Mouse (Mus musculus) frontal cortex, postnatal 10 days (tissue): ENCODE data around the gene Slc11a2.

Experiments used
- DNase-seq, 2 experiments: peaks; one replicate each; pipeline ENCODE4 v3.0.0; 2022; ENCODE audit warnings: low spot score in 2 of 2, mixed read lengths in 1 of 2

The Slc11a2 gene

DNA sequence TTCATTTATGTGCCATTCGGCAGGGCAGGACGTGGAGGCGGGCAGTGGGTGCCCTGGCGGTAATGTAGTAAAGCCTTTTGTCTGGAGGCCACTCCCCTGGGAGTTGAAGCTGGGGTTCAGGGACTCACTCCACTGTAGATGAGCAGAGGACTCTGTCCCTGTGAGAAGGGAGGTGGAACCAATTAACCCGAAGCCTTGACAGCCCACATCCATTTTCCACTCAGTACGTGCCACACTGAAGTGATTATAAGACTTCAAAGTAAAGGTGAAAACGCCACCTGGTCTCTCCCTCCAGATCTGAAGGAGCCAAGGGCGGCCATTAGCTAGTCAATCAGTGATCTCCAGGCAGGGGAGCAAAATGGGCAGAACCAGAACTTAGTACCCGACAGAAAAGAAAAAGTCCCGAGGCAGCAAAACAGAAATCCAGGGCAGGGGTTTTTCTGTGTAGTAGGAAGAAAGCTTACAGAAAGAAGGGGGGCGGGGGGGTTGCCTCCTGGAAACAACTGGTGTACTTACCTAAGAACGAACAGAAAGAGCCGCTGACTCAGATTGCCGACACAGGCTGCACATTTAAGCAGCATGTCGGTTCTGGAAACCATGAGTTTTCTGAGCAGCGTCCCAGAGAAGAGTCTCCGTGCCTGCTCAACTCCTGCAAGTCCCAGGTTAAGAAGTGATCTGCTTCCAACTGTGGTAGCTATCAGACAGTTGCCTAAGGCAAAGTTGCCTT lies at the start of gene Slc11a2:
Gene Slc11a2, minus strand, starts transcription at position 677 of the 727 bp plus-strand sequence.
- no peak for DNase-seq

- DNase-seq = no peak
Observed at GRCm38 (mm10) chr15:100473926-100474503, 49.1 kb upstream of the Slc11a2 start.

DNA sequence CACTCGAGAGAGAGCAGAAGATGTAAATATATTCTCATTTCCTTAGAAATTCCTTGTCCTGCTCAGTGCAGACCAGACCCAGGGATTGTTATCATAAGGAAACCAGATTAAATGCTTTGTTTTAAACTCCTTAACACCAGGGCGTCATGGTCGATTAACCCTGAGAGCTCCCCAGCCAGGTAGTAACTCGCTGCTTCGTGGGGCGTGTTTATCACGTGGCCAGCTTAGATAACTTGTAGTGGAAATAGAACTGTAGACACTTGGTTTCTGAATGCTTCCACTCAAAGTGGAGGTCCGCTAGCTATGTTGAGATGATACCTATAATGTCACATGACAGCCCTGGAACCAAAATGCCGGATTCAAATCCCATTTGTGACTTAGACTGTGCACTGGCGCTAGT lies 45.2 kb upstream of the Slc11a2 start:
- no peak for DNase-seq

GRCm38 (mm10) chr15:100469189-100469545 lies 44.3 kb upstream of the Slc11a2 start:
- DNase-seq = no peak

DNA sequence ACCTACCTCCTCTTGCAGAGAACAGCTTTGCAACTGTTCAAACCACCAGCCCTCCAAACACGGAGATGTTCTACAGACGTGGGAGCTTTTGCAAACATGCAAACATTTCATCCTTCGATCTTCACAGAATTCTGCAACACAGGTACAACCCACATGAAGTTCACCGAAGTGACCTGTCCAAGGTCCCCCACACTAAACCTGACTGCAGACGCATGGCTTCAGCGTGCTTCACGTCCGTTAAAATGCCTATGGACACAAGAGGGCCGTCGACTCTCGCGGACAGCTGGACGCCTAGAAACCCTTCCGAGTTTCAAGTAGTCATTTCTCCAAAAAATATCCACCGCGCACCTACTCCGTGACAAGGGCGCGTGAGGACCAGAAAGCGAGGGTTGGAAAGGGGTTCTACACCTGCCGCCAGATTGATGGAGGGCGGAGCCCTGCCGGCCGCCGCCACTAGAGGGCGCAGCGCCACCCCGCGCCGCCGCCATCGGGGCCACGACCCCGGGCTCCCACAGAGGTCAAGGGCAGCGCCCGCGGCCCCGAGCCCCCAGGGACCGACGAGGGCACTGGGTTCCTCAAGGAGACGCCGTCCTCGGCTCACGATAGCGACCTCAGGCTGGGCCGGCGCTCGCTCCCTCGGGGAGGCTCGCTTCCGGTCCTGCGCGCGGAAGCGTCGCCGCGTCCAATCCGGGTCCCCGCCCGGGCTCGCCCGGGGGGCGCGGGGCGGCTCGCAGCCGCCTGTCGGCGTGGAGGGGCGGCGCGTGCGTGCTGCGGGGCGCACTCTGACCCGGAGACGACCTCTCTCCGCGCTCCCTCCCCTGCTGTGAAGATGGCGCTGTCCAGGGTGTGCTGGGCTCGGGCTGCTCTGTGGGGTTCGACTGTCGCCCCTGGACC lies 43.7 kb upstream of the Slc11a2 start, which contains the start of gene Letmd1:
Gene Letmd1, plus strand, starts transcription at position 729 of the 894 bp plus-strand sequence.
- DNase-seq = peak; percentile 85 to 89

GRCm38 (mm10) chr15:100467738-100468137 lies 42.9 kb upstream of the Slc11a2 start:
- no peak for DNase-seq

DNA sequence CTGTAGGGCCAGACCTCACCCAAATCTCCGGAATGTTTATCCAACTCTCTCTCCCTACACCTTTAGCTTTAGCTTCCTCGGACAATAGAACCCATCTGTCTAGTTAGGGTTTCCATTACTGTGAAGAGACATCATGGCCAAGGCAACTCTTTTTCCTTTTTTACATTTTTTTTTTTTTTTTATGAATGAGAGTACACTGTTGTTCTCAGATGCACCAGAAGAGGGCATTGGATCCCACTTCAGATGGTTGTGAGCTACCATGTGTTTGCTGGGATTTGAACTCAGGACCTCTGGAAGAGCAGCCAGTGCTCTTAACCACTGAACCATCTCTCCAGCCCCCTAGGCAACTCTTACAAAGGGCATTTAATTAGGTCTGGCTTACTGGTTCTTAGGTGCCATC lies 40.6 kb upstream of the Slc11a2 start:
- no peak for DNase-seq

DNA sequence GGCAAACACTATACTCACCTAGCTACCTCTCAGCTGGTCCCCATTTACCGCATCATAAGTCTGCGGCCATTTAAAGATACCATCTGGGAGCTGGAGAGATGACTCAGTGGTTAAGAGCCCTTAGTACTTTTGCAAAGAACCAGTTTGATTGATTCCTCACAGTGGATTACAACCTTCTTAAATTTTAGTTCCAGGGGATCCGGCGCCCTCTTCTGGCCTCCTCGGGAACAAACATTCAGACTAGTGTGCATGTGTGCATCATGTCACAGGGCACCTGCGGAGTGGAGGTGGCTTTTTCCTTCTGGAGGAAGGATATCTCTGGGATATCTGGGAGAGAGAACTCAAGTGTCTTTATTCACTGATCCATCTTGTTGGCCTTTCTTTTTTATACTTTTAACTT lies 38.8 kb upstream of the Slc11a2 start:
- peak in 1 of 2 experiments; percentile 60 for DNase-seq

DNA sequence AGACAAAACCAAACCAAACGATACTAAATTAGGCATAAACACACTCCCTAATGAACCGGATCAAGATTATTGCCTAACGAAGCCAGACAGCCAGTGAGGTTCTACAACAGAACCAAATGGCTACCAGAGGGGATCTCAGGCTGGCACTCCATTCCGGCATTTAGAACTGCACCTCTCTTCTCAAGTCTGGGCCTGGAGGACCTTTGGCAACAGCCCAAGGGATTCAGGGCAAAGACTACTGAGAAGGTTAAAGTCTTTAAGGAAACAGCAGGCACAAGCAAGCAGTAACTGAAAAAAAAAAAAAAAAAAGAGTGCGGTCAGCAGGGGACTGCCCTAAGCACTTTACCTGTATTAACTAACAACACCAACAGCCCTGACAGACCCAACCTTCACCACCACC lies 37.2 kb upstream of the Slc11a2 start:
- no peak for DNase-seq

DNA sequence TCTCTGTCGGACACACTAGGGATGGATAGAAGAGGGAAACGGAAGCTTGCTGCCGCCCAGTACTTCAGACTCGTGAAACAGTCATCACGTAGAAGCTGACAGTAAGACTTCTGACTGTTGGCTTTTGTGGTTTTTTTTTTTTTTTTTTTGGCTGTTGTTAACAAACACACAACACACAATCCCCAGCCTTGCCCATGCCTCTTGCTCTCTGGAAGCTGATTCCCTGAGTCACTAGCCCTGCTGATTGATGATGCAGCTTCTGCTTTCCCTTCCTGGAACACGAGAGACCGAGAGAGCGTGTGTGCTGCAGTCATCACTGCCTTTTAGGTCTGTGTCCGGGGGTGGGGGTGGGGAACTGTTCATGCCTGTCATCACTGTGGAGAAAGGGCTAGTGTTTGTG lies 36.8 kb upstream of the Slc11a2 start:
- DNase-seq = no peak

DNA sequence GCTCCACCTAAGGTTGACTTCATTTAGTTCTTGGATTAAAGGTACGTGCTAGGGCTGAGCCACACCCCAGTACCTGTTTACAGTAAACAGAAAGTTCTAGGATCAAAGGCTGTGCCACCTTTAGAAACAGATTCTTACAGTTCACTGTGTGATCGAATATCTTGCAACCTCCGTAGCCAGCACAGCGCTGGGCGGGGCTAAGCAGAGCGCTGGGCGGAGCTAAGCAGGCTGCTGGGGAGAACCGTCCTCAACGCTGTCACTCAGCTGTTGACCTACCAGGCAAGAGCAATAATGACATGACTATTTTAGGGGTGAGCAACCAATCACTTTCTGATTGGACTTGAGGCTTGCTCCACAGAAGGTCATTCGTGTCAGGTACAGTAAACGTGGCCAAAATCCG lies 36.1 kb upstream of the Slc11a2 start:
- DNase-seq = no peak

GRCm38 (mm10) chr15:100458055-100458454 lies 33.2 kb upstream of the Slc11a2 start:
- no peak for DNase-seq

- peak in 1 of 2 experiments; percentile 55 for DNase-seq
Observed at GRCm38 (mm10) chr15:100457340-100457739, 32.5 kb upstream of the Slc11a2 start.

- DNase-seq = no peak
Observed at GRCm38 (mm10) chr15:100456356-100456991, 31.6 kb upstream of the Slc11a2 start.

DNA sequence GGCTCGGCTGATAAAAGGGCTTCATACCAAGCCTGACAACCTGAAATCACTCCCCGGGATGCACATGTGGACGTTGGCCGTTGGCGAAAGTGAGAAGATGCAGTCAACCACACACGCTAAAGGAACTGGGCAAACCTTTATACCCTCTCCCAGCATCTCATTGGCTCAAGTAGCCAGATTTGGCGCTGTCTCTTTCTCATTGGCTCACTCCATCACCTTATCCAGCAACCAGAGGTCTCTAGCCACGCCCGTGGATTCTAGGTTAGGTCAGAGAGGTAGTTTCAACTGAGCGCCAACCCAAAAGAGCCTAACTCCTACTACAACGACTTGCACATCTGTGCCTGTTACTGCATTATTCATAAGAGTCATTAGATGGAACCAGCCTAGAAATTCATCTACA lies 27.6 kb upstream of the Slc11a2 start:
- no peak for DNase-seq

GRCm38 (mm10) chr15:100451245-100451644 lies 26.4 kb upstream of the Slc11a2 start:
- DNase-seq = peak in 1 of 2 experiments; percentile 36

DNA sequence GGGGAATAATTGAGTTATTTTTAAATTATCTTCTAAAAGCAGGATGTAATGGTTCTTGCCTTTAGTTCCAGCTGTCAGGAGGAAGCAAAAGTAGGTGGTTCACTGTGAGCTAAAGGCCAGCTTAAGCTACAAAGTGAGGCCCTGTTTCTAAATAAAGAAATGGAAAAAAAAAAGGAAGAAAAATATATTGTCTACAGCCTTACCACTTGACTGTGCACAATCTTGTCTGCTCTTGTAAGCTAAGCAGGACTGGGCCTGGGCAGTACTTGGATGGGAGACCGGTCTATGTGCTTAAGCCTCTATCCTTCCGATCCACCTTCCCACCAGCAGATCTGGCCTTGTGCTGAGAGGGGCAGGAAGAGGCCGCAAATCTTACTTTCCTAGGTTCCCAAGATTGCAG lies 24.6 kb upstream of the Slc11a2 start:
- no peak for DNase-seq

DNA sequence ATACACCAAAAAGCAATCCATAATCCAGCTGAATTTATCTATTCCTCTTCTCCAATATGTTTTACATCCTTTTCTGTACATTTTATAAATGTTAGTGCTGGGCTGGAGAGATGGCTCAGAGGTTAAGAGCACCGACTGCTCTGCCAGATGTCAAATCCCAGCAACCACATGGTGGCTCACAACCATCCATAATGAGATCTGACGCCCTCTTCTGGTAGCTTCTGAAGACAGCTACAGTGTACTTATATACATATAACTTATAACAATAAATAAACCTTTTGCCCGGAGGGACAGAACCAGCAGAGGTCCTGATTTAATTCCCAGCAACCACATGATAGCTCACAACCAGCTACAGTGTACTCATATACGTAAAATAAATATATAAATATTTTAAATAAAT lies 23.7 kb upstream of the Slc11a2 start:
- no peak for DNase-seq

- DNase-seq = no peak
Observed at GRCm38 (mm10) chr15:100446887-100447286, 22.0 kb upstream of the Slc11a2 start.

DNA sequence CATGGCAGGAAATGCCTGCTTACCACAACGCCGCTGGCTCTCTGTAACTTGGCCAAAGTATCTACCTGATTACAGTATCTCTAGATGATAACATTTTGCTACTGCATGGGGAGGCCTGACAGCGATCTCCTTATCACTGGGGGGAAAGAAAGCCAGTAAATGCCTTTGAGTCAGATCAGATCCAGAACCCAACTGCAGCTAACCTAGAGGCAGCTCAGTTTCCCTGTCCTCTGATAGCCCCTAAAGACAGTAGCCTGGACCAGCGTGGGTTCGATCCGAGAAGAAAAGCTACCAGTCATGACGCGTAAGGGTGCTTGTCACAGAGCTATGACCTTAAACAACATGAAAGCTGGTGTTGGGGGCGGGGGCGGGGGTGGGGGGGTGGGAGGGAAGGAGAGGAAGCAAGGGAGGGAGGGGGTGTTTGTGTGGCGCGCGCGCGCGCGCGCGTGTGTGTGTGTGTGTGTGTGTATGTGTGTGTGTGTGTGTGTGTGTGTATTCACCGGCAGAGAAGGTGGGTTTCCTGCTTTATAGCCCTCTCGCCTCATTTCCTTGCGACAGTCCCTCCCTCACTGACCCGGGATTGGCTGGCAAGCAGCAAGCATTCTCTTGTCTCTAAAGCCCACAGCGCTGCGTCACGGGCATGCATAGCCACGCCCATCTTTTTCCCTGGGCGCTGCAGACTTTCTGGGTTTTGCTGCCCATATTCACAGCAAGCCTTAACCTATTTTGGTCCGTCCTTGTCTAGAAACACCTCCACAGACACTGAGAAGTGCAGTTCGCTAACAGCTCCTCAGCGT lies 18.5 kb upstream of the Slc11a2 start:
- peak; percentile 85 for DNase-seq

- DNase-seq = no peak
Observed at GRCm38 (mm10) chr15:100436518-100436917, 11.6 kb upstream of the Slc11a2 start.
